Mouse (Mus musculus) thymus, postnatal 25 days (tissue): ENCODE results near the gene Cdh13.

Experiments used
- DNase-seq: peaks from one replicate; pipeline ENCODE4 v3.0.0; 2022

The Cdh13 gene

GRCm38 (mm10) chr8:118455245-118455644 lies 171.7 kb downstream of the Cdh13 start:
- no peak for DNase-seq

- no peak for DNase-seq
Measured at GRCm38 (mm10) chr8:118465330-118465948, 181.9 kb downstream of the Cdh13 start.

GRCm38 (mm10) chr8:118477587-118477986 lies 194.1 kb downstream of the Cdh13 start:
- DNase-seq, result no peak

- no peak for DNase-seq
Measured at GRCm38 (mm10) chr8:118488735-118489134, 205.2 kb downstream of the Cdh13 start.

- DNase-seq, result no peak
Measured at GRCm38 (mm10) chr8:118502509-118502908, 219.0 kb downstream of the Cdh13 start.

- DNase-seq, result no peak
Measured at GRCm38 (mm10) chr8:118509426-118509825, 225.9 kb downstream of the Cdh13 start.

- no peak for DNase-seq
Measured at GRCm38 (mm10) chr8:118513259-118513658, 229.7 kb downstream of the Cdh13 start.

- DNase-seq, result no peak
Measured at GRCm38 (mm10) chr8:118515616-118516015, 232.1 kb downstream of the Cdh13 start.

GRCm38 (mm10) chr8:118517071-118517470 lies 233.5 kb downstream of the Cdh13 start:
- DNase-seq, result no peak

GRCm38 (mm10) chr8:118518030-118518741 lies 234.7 kb downstream of the Cdh13 start:
- DNase-seq, result no peak

GRCm38 (mm10) chr8:118518742-118519102 lies 235.2 kb downstream of the Cdh13 start:
- DNase-seq, result no peak

GRCm38 (mm10) chr8:118523922-118524321 lies 240.4 kb downstream of the Cdh13 start:
- no peak for DNase-seq

- DNase-seq, result no peak
Measured at GRCm38 (mm10) chr8:118538816-118539558, 255.5 kb downstream of the Cdh13 start.

GRCm38 (mm10) chr8:118539559-118539819 lies 256.0 kb downstream of the Cdh13 start:
- no peak for DNase-seq

GRCm38 (mm10) chr8:118539941-118540340 lies 256.4 kb downstream of the Cdh13 start:
- no peak for DNase-seq

GRCm38 (mm10) chr8:118552397-118552796 lies 268.9 kb downstream of the Cdh13 start:
- DNase-seq, result no peak

- DNase-seq, result no peak
Measured at GRCm38 (mm10) chr8:118552842-118553241, 269.3 kb downstream of the Cdh13 start.

- DNase-seq, result no peak
Measured at GRCm38 (mm10) chr8:118564024-118564423, 280.5 kb downstream of the Cdh13 start.

GRCm38 (mm10) chr8:118565186-118565585 lies 281.7 kb downstream of the Cdh13 start:
- DNase-seq, result no peak

GRCm38 (mm10) chr8:118565887-118566747 lies 282.6 kb downstream of the Cdh13 start:
- no peak for DNase-seq

- no peak for DNase-seq
Measured at GRCm38 (mm10) chr8:118569366-118569765, 285.8 kb downstream of the Cdh13 start.

GRCm38 (mm10) chr8:118581256-118581655 lies 297.7 kb downstream of the Cdh13 start:
- no peak for DNase-seq

- no peak for DNase-seq
Measured at GRCm38 (mm10) chr8:118582185-118582584, 298.7 kb downstream of the Cdh13 start.
